Mouse (Mus musculus) C2C12 (cell line): ENCODE results near the gene 1700003E16Rik. TPM values are rescaled to one million over a fixed set of nuclear protein-coding genes. Genes with fewer than 3 reads are reported as not detected.

Experiments
- H3K27me3 ChIP-seq: one replicate; pipeline ENCODE4 v1.6.1; 2011; ENCODE audit not compliant: control insufficient read depth, insufficient read depth, insufficient read length
- H3K36me3 ChIP-seq: one replicate; pipeline ENCODE4 v1.6.1; 2011; ENCODE audit not compliant: control insufficient read depth, insufficient read depth
- H3K4me3 ChIP-seq: one replicate; pipeline ENCODE4 v1.5.1; 2011; ENCODE audit warnings: mild to moderate bottlenecking, control low read depth; ENCODE audit not compliant: poor library complexity, insufficient read depth, severe bottlenecking
- H3K79me2 ChIP-seq: one replicate; pipeline ENCODE4 v1.6.1; 2011; ENCODE audit not compliant: control insufficient read depth, insufficient read depth
- H3K79me3 ChIP-seq: one replicate; pipeline ENCODE4 v1.6.1; 2011; ENCODE audit warnings: low read depth, control low read depth
- H3ac ChIP-seq: one replicate; pipeline ENCODE3; 2011; ENCODE audit warnings: low read depth; ENCODE audit not compliant: control insufficient read depth, insufficient read length
- CEBPB ChIP-seq: IDR thresholded peaks from one replicate; pipeline ENCODE4 v1.6.1; 2011; ENCODE audit warnings: low read depth, mild to moderate bottlenecking, control low read depth, moderate library complexity
- CTCF ChIP-seq: IDR thresholded peaks from one replicate; pipeline ENCODE4 v1.5.1; 2011; ENCODE audit not compliant: control insufficient read depth, insufficient read depth, insufficient read length
- FOSL1 ChIP-seq: IDR thresholded peaks from one replicate; pipeline ENCODE4 v1.8.0; 2011; ENCODE audit warnings: mild to moderate bottlenecking, low read length; ENCODE audit not compliant: poor library complexity, insufficient read depth, severe bottlenecking
- MAX ChIP-seq: IDR thresholded peaks from one replicate; pipeline ENCODE4 v1.6.1; 2011; ENCODE audit warnings: mild to moderate bottlenecking, control low read depth
- MYOD1 ChIP-seq: IDR thresholded peaks from one replicate; pipeline ENCODE4 v1.6.1; 2011; ENCODE audit warnings: low read depth; ENCODE audit not compliant: control insufficient read depth, insufficient read length
- MYOG ChIP-seq: IDR thresholded peaks from one replicate; pipeline ENCODE4 v1.6.1; 2011; ENCODE audit not compliant: control insufficient read depth, insufficient read length; ENCODE audit errors: extremely low read depth
- USF1 ChIP-seq: IDR thresholded peaks from one replicate; pipeline ENCODE4 v1.6.1; 2011; ENCODE audit warnings: low read depth, mild to moderate bottlenecking, control low read depth, moderate library complexity
- polyA plus RNA-seq: library from polyadenylated mRNA; unstranded; fragments of >200 nt; fragmentation: generic; extraction: Trizol; gene quantifications from one replicate; pipeline ENCODE4 v1.2.1, GENCODE M21; 2012; ENCODE audit warnings: missing spikeins

The 1700003E16Rik gene
- polyA plus RNA-seq, 1 experiment, result 1.1 TPM

- TF ChIP-seq MAX, result peak; percentile 72
- no peak for TF ChIP-seq FOSL1
- peak; percentile 4 for TF ChIP-seq CTCF
- no peak for TF ChIP-seq MYOD1
- TF ChIP-seq USF1, result no peak
- TF ChIP-seq MYOG, result no peak
- no peak for TF ChIP-seq CEBPB
These were observed 18.1 kb upstream of the 1700003E16Rik start for GRCm38 (mm10) chr6:83138056-83138455.

DNA sequence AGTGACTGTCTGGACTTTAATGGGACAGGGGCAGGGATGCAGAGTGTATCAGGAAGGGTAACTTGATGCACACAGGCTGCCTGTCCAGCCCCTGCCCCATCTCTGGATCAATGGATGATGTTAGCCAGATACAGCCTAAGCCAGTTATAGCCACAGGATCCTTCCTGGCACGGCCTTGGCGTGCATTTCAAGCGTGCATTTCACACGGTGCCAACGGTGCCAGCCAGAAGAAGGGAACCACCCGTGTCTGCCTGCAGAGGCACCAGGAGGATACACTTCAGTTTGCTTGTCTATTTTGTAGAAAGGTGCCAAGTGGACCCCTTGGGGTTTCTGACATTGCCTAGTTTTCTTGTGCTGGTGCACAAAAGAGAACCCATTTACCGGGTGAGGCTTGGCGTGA, 16.2 kb upstream of the 1700003E16Rik start:
- H3K79me3 ChIP-seq, result peaks cover 41% of the 10 kb centered on the region
- peaks cover 10% of the 10 kb centered on the region for H3K36me3 ChIP-seq
- TF ChIP-seq CTCF (no peak), USF1 (no peak), MYOD1 (no peak), MYOG (no peak), MAX (no peak), CEBPB (no peak), FOSL1 (no peak)
- no peak overlapping the region for H3ac ChIP-seq
- no peak overlapping the region for H3K4me3 ChIP-seq
- H3K27me3 ChIP-seq, result no peaks in the 10 kb centered on the region
- H3K79me2 ChIP-seq, result peaks cover 92% of the 10 kb centered on the region

More at GRCm38 (mm10) chr6:83138056-83138455, 18.1 kb upstream of the 1700003E16Rik start:
- Histone ChIP-seq H3ac (peak overlapping the region; percentile 84), H3K79me3 (peaks cover 34% of the 10 kb centered on the region), H3K4me3 (peak overlapping the region; percentile 64), H3K79me2 (peaks cover 76% of the 10 kb centered on the region), H3K36me3 (peaks cover 10% of the 10 kb centered on the region), H3K27me3 (no peaks in the 10 kb centered on the region)

DNA sequence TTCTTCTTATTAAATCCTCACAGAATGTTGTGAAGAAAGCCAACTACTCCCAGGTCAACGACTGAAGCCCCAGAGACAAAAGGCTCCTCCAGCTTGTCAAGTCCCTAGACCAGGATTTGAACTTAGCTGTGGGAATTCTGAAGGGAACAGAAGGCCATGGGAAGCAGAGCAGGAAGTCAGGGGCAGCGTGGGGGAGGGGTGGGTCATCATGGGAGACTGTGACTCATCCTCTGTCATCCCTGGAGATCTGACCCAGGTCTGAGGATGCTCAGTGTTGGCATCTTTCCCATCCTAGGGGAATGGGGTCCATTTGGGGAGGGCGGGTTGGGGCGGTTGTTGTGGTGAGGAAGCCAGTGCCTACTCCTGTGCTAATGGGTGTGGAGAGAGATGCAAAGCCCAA, 14.6 kb upstream of the 1700003E16Rik start:
- Histone ChIP-seq H3K36me3 (peaks cover 16% of the 10 kb centered on the region), H3K27me3 (no peaks in the 10 kb centered on the region), H3K79me3 (peaks cover 36% of the 10 kb centered on the region), H3K4me3 (no peak overlapping the region), H3ac (peak overlapping the region; percentile 47), H3K79me2 (peaks cover 87% of the 10 kb centered on the region)
- TF ChIP-seq MAX (peak; percentile 33), FOSL1 (peak; percentile 38), MYOD1 (no peak)

GRCm38 (mm10) chr6:83142211-83142731, 13.9 kb upstream of the 1700003E16Rik start:
- H3K27me3 ChIP-seq, result no peaks in the 10 kb centered on the region
- peaks cover 22% of the 10 kb centered on the region for H3K36me3 ChIP-seq
- H3K79me3 ChIP-seq, result peaks cover 34% of the 10 kb centered on the region
- TF ChIP-seq USF1, result peak; percentile 31
- no peak for TF ChIP-seq CTCF
- no peak for TF ChIP-seq MYOG
- TF ChIP-seq CEBPB, result no peak
- no peak for TF ChIP-seq FOSL1
- TF ChIP-seq MYOD1, result no peak
- TF ChIP-seq MAX, result peak; percentile 51
- peak overlapping the region; percentile 47 for H3ac ChIP-seq
- peaks cover 87% of the 10 kb centered on the region for H3K79me2 ChIP-seq
- peak overlapping the region; percentile 27 for H3K4me3 ChIP-seq

- Histone ChIP-seq H3ac (peak overlapping the region; percentile 2), H3K4me3 (no peak overlapping the region), H3K79me2 (peaks cover 84% of the 10 kb centered on the region), H3K79me3 (peaks cover 34% of the 10 kb centered on the region), H3K36me3 (peaks cover 28% of the 10 kb centered on the region), H3K27me3 (no peaks in the 10 kb centered on the region)
- TF ChIP-seq MYOD1 (no peak), MAX (no peak), CEBPB (no peak), FOSL1 (no peak), CTCF (no peak), MYOG (no peak), USF1 (no peak)
These were observed 13.3 kb upstream of the 1700003E16Rik start for GRCm38 (mm10) chr6:83142886-83143285.

DNA sequence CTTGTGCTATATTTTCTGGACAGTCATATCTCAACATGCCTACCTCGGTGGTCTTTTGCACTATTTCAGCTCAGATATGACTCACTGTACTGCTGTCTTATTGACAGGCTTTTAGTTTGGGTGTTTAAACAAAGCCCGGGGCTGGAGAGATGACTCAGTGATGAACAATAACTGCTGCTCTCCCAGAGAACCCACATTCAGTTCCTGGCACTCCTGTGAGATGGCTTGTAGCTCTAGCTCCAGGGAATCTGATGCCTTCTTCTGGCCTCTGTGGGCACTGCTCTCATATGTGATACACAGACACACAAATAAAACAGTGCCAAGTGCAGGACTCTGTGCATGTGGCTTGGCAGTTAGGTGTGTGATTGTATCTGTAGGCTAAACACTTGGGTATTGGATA, 11.0 kb upstream of the 1700003E16Rik start:
- H3K27me3 ChIP-seq, result no peaks in the 10 kb centered on the region
- H3K79me2 ChIP-seq, result peaks cover 61% of the 10 kb centered on the region
- no peak overlapping the region for H3K4me3 ChIP-seq
- no peak overlapping the region for H3ac ChIP-seq
- peaks cover 29% of the 10 kb centered on the region for H3K36me3 ChIP-seq
- peaks cover 14% of the 10 kb centered on the region for H3K79me3 ChIP-seq
- TF ChIP-seq CEBPB (no peak), FOSL1 (peak; percentile 98), USF1 (no peak), MAX (peak; percentile 32), MYOD1 (no peak), CTCF (peak; percentile 4), MYOG (no peak)
